Mouse (Mus musculus) lung, postnatal 0 days (tissue): ENCODE measurements around the gene Babam2. TPM values are rescaled to one million over a fixed set of nuclear protein-coding genes. Genes with fewer than 3 reads are reported as not detected.
A peak's percentile ranks its signal among the peaks of the same experiment; 100 is the strongest.

Experiments
- ATAC-seq: fragments of 200-750 bp; cut with Nextera tagmentation; 2 replicates; pipeline ENCODE4 v1.8.0; 2017; ENCODE audit warnings: moderate library complexity
- DNase-seq: peaks from one replicate; pipeline ENCODE4 v3.0.0-alpha.2; 2016; ENCODE audit warnings: low spot score
- H3K27ac ChIP-seq: fragments of 300-500 bp; sonication (generic); 2 replicates; pipeline ENCODE4 v1.5.1; 2014; ENCODE audit warnings: antibody characterized with exemption, mild to moderate bottlenecking, low read length, mixed read lengths
- H3K27me3 ChIP-seq: fragments of 300-500 bp; sonication (generic); replicated peaks from 2 replicates; pipeline ENCODE4 v1.6.1; 2014; ENCODE audit warnings: low read length, mixed read lengths; ENCODE audit not compliant: insufficient read depth
- H3K36me3 ChIP-seq: fragments of 300-500 bp; sonication (generic); 2 replicates; pipeline ENCODE4 v1.6.1; 2014; ENCODE audit warnings: low read length, mixed read lengths; ENCODE audit not compliant: insufficient read depth
- H3K4me1 ChIP-seq: fragments of 300-500 bp; sonication (generic); 2 replicates; pipeline ENCODE4 v1.6.1; 2014; ENCODE audit warnings: antibody characterized with exemption, low read depth, low read length, mixed read lengths; ENCODE audit not compliant: insufficient read depth
- H3K4me2 ChIP-seq: fragments of 300-500 bp; sonication (generic); replicated peaks from 2 replicates; pipeline ENCODE4 v1.6.1; 2014; ENCODE audit warnings: low read depth, mild to moderate bottlenecking, low read length, moderate library complexity, mixed read lengths
- H3K4me3 ChIP-seq: fragments of 300-500 bp; sonication (generic); 2 replicates; pipeline ENCODE4 v1.5.1; 2014; ENCODE audit warnings: low read depth, low read length
- H3K9ac ChIP-seq: fragments of 300-500 bp; sonication (generic); replicated peaks from 2 replicates; pipeline ENCODE4 v1.6.1; 2014; ENCODE audit warnings: low read depth, mild to moderate bottlenecking
- H3K9me3 ChIP-seq: fragments of 300-500 bp; sonication (generic); 2 replicates; pipeline ENCODE4 v1.6.1; 2016; ENCODE audit warnings: low read length, mixed read lengths
- CTCF ChIP-seq: IDR thresholded peaks from 2 replicates; pipeline ENCODE4 v1.5.1; 2016; ENCODE audit warnings: antibody characterized with exemption, mild to moderate bottlenecking
- EP300 ChIP-seq: IDR thresholded peaks from 2 replicates; pipeline ENCODE4 v1.6.1; 2016; ENCODE audit warnings: antibody characterized with exemption, mild to moderate bottlenecking, control low read depth
- WGBS: fragments of 180-500 bp; shearing (Covaris S2); extraction: QIAGEN DNeasy Blood & Tissue Kit; methylation state at CpG from one replicate; pipeline ENCODE4 v1.1.7; 2014; 5-methylcytosine and 5-hydroxymethylcytosine counted together
- polyA plus RNA-seq: library from polyadenylated mRNA; unstranded; fragments of >200 nt; fragmentation: Nextera tagmentation; extraction: Ambion mirVana; gene quantifications from 2 replicates; pipeline ENCODE4 v1.2.1, GENCODE M21; 2015

The Babam2 gene
- polyA plus RNA-seq, 1 experiment from 2014 or later: 39.4 TPM

DNA sequence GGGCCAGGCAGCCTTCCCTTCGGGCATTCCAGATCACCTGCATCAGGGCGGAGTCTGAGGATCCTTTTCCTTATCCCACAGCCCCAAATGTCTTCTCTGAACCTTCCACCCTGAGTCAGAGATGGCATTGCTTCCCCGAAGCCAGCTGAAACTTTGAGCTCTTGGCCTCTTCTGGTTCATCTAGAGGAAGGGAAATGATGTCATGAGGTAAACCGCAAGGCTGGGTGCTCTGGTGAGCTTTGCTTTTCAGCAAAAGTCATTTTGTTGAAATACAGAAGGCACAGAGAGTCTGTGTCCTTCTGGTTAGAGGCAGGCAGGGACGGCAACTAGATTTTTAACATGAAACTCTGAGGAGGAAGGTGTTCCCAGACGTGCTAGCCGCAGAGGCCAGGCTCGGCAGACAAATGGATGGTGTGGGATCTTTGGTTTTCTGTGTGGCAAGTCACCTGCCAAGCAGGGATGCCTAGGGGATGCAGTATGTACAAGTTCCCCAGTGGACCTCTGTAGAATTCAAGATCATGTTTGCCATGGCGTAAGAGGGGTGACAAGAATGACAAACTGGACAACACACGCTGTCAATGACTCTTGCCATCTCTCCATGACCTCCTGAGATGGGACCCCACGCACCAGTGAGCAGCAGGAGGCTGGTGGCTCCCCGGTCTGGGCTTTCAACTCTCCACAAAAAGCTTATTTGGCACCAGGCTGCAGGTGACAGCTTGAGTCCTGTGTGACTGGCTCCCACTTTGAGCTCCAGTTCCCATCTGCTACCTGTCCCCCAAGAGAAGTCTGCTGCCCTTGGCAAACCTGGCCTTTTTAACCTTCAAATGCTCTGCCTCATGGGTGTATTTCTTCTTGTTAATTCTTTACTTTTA, 406.9 kb downstream of the Babam2 start:
- ATAC-seq: 0 out of 2 replicates have a peak, but pooled peaks have one; percentile 4
- H3K9me3 ChIP-seq: no peaks in the 10 kb centered on the region
- no peak overlapping the region for H3K9ac ChIP-seq
- H3K27ac ChIP-seq: no peak overlapping the region
- DNase-seq: no peak
- no peak overlapping the region for H3K4me2 ChIP-seq
- H3K27me3 ChIP-seq: no peaks in the 10 kb centered on the region
- WGBS: 77% methylated on average over 12 of the region's 12 CpGs
- no peak overlapping the region for H3K4me3 ChIP-seq
- no peak for TF ChIP-seq CTCF
- no peak for TF ChIP-seq EP300
- H3K4me1 ChIP-seq: no peaks in the 10 kb centered on the region; the same call in 1 of the 2 replicates
- H3K36me3 ChIP-seq: no peaks in the 10 kb centered on the region

DNA sequence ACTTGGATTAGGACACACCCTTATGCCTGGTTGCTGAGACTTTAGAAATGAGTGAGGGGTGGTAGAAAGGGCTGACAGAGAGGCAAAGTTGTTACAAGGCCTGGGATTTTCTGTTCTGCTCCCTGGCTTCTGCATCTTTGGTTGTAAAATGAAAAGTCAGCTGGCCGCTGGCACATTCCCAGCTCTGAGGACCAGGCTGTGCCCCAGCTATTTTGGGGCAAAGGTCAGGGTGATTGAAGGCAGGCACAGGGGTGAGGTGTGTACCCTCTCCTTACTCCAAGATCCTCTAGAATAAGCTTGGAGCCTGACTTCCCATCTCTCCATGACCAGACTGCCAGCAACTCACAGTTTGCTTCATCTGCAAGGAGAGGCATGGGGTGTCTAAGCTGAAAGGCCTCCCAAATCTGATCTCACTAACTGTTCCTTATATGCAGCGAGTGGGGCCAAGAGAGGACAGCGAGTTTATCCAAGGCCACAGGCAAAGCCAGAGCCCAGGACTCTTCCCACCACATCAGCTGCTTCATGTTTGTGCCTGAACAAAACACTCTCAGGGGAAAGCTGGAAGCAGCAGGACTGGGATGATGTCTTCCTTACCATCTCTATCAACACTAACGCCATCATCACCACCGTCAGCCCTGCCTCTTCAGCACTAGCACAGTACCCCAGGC, 409.1 kb downstream of the Babam2 start:
- TF ChIP-seq CTCF: no peak
- TF ChIP-seq EP300: no peak
- Histone ChIP-seq H3K4me3 (no peak overlapping the region), H3K36me3 (no peaks in the 10 kb centered on the region), H3K4me1 (no peaks in the 10 kb centered on the region; the same call in 1 of the 2 replicates), H3K4me2 (no peak overlapping the region), H3K9ac (no peak overlapping the region), H3K27ac (no peak overlapping the region), H3K9me3 (no peaks in the 10 kb centered on the region), H3K27me3 (no peaks in the 10 kb centered on the region)
- DNase-seq: no peak
- no peak for ATAC-seq
- 81% methylated on average over 5 of the region's 5 CpGs for WGBS

DNA sequence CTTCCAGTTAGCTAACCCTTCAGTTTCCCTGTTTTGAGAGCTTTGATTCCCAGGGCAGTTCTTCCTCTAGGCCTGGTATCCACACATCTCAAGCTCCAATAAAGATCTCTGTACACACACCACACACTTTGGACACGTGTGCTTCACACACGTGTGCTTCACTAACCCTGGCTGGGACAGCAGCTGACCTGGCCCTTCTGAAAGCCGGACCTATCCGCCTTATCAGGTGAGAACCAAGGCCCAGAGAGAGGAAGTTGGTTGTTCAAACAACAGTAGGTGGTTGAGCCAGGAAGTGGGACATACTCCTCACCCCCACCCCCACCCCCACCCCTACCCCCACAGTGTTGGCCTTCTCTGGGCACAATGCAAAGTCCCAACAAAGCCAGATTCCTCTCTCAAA, 413.2 kb downstream of the Babam2 start:
- no peaks in the 10 kb centered on the region for H3K27me3 ChIP-seq
- no peak overlapping the region for H3K4me2 ChIP-seq
- DNase-seq (no peak), ATAC-seq (peak; percentile 48)
- H3K9ac ChIP-seq: no peak overlapping the region
- H3K9me3 ChIP-seq: no peaks in the 10 kb centered on the region
- no peaks in the 10 kb centered on the region for H3K4me1 ChIP-seq
- no peaks in the 10 kb centered on the region for H3K36me3 ChIP-seq
- TF ChIP-seq CTCF (no peak), EP300 (no peak)
- H3K4me3 ChIP-seq: no peak overlapping the region
- no peak overlapping the region for H3K27ac ChIP-seq
- WGBS: 43% methylated on average over 4 of the region's 4 CpGs

DNA sequence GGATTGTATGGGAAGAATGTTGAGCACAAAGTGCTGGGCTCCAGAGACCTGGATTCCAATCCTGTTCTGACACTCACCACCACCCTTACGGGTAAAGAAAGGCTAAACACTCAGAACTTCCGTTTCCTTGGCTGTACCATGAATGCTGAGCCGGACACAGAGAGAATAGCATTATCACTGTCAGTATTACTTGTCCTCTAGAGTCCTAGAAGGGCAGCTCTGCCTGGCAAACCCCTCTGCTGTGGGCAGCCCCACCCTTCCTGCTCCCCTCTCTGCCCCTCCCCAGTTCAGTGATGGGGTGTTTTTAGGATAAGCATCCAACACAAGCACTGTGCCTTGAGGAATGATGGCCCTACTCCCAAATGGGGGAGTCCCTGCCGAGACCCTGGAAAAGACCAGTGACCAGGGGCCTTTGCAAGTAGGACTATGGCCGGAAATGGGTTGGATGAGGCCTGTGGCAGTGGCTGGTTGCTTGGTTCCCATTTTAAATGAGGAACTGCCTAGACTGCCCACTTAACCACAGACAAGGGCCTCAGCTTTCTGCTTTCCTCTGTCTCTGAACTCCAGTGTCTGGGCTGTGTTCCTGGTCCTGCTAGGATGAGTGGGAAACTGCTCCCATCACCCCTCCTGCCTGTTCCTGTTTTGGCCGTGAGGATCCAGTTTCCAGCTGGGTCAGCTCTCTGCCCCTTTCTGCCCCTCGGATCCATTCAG, 414.9 kb downstream of the Babam2 start:
- TF ChIP-seq CTCF (no peak), EP300 (no peak)
- Histone ChIP-seq H3K4me3 (no peak overlapping the region), H3K27me3 (no peaks in the 10 kb centered on the region), H3K27ac (0 out of 2 replicates have a peak overlapping the region, but pooled peaks have one; percentile 5), H3K9ac (no peak overlapping the region), H3K9me3 (no peaks in the 10 kb centered on the region), H3K36me3 (no peaks in the 10 kb centered on the region), H3K4me2 (no peak overlapping the region), H3K4me1 (no peaks in the 10 kb centered on the region)
- DNase-seq: peak; percentile 37
- WGBS: 73% methylated on average over 7 of the region's 7 CpGs
- 0 out of 2 replicates have a peak, but pooled peaks have one; percentile 25 for ATAC-seq

DNA sequence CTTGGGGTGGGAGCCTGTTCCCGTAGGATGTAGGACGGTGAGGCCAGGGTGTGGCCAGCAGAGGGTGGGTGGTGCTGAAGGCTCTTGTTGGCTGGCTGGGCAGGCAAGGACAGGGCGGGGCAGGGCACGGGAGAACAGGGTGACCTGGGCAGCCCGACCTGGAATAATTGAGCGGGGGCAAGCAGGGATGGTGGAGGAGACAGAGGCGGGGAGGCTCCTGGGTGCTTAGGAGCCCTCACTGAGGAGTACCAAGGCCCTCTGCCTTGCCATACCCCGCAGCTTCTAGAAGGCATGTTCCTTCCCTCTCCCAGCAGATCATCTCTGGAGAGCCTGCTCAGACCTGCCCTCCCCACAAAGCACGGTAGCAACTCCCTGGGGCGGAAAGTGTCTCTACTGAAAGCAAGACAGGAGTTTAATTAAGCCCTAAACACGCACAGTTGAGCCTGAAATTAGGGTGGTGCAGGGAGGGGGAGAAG, 423.5 kb downstream of the Babam2 start:
- H3K9ac ChIP-seq: 0 out of 2 replicates have a peak overlapping the region, but pooled peaks have one; percentile 16
- DNase-seq (peak; percentile 64), ATAC-seq (peak; percentile 92)
- no peaks in the 10 kb centered on the region for H3K36me3 ChIP-seq
- 33% methylated on average over 11 of the region's 11 CpGs for WGBS
- peak overlapping the region; percentile 17 for H3K4me2 ChIP-seq
- peaks cover 6% of the 10 kb centered on the region; the same call in 1 of the 2 replicates for H3K4me1 ChIP-seq
- no peaks in the 10 kb centered on the region for H3K27me3 ChIP-seq
- 0 out of 2 replicates have a peak overlapping the region, but pooled peaks have one; percentile 38 for H3K27ac ChIP-seq
- TF ChIP-seq EP300 (no peak), CTCF (0 out of 2 replicates have a peak, but pooled peaks have one; percentile 18)
- no peaks in the 10 kb centered on the region for H3K9me3 ChIP-seq
- H3K4me3 ChIP-seq: no peak overlapping the region

DNA sequence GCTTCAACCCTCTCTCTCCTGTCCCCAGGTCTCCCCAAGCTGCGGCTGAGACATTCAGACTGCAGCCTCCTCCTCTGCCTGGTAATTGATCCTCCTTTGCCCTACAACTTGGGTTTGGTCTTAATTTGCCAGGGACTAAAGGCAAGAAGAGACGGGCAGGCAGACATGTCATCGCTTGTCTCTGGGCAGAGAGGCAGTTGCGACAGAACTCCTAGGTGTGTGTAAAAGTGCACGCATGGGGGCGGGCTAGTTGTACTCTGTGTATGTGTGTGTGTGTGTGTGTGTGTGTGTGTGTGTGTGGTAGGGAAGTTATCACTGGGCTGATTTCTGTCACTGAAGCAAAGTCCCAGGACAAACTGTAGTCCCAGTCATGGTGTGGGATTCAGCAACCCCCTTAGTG, 424.5 kb downstream of the Babam2 start:
- ATAC-seq (peak; percentile 27; the same call in 1 of the 2 replicates), DNase-seq (no peak)
- H3K36me3 ChIP-seq: no peaks in the 10 kb centered on the region
- H3K27me3 ChIP-seq: no peaks in the 10 kb centered on the region
- no peak overlapping the region for H3K27ac ChIP-seq
- TF ChIP-seq EP300 (no peak), CTCF (no peak)
- no peaks in the 10 kb centered on the region for H3K9me3 ChIP-seq
- no peak overlapping the region for H3K9ac ChIP-seq
- 82% methylated on average over 6 of the region's 6 CpGs for WGBS
- no peak overlapping the region for H3K4me3 ChIP-seq
- no peak overlapping the region for H3K4me2 ChIP-seq
- peaks cover 6% of the 10 kb centered on the region; the same call in 1 of the 2 replicates for H3K4me1 ChIP-seq
